Mouse (Mus musculus) brain, embryonic 14.5 days (tissue): ENCODE data around the gene Csf3. TPM values are rescaled to one million over a fixed set of nuclear protein-coding genes. Genes with fewer than 3 reads are reported as not detected.
"Not testable (repeated sequence)": the region's sequence is repeated elsewhere in the genome, so short reads cannot be mapped to it uniquely, and the experiment has no call there.

ENCODE experiments used
- DNase-seq: peaks from one replicate; pipeline ENCODE4 v3.0.0-alpha.2; 2011; ENCODE audit warnings: low read depth
- CTCF ChIP-seq: fragments of 200-500 bp; IDR thresholded peaks from 2 replicates; pipeline ENCODE4 v1.5.1; 2012; ENCODE audit warnings: inconsistent platforms, mild to moderate bottlenecking, moderate library complexity, borderline replicate concordance; ENCODE audit not compliant: insufficient read depth, insufficient read length; ENCODE audit errors: extremely low read depth
- POLR2A ChIP-seq: fragments of 200-500 bp; IDR thresholded peaks from 2 replicates; pipeline ENCODE4 v1.6.1; 2012; ENCODE audit warnings: mild to moderate bottlenecking, inconsistent platforms, borderline replicate concordance; ENCODE audit not compliant: poor library complexity, insufficient read depth, insufficient read length, severe bottlenecking; ENCODE audit errors: extremely low read depth
- polyA plus RNA-seq: library from polyadenylated mRNA; depleted of rRNA; stranded (reverse); fragments of >200 nt; gene quantifications from 2 replicates; pipeline ENCODE4 v1.2.3, GENCODE M21; 2012; rRNA removed

Csf3 gene
- polyA plus RNA-seq: 0.10 TPM in 1 of 2 replicates, not detected in the other

- TF ChIP-seq CTCF: no peak
- no peak for TF ChIP-seq POLR2A
- no peak for DNase-seq
Measured at GRCm38 (mm10) chr11:98701213-98701670, at the start of gene Csf3. Gene Csf3 (plus strand): TSS chr11:98701263.

GRCm38 (mm10) chr11:98655076-98655475 lies 46.0 kb upstream of the Csf3 start:
- TF ChIP-seq CTCF: peak; percentile 52; the same call in 1 of the 2 replicates
- DNase-seq: peak; percentile 31

DNA sequence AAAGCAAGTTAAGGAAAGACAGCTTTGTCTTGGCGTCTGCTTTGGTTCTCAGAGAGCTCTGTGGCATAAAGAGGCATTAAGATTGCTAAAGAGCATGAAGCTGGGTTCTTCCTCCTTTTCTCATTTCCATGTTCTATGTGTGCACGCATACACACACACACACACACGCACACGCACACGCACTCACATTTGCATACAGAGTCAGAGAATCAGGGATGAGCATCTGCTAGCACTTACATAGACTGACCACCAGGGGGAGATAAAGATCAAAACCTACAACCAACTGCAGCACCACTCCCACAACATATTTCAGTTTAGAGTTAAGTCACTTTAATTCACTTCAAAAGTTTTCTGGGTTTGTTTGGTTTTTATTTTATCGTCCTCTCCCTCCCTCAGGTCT lies 40.5 kb upstream of the Csf3 start:
- DNase-seq: peak; percentile 89
- no peak for TF ChIP-seq POLR2A
- peak; percentile 70; the same call in 1 of the 2 replicates for TF ChIP-seq CTCF

DNA sequence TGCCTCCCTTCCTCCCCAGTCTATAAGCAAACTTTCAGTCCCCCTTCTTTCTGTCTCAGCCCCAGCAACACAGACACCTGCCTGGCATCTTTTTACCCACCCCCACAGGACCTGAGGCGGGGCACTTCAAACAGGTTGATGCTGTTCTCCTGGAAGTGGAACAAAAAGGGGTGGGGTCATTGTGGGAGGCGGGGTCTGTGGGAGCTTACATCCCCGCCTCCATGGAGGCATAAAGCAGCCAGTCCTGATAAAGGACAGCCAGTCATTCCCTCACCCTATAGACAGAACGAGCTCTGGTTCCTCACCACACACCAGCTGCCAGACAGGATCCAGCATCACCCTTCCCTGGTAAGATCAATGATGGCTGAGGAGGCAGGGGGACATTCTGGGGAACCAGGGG lies 37.0 kb upstream of the Csf3 start, which contains the start of gene Gsdma:
Gene Gsdma (plus strand): TSS at position 261 of the 400 bp plus-strand sequence.
- TF ChIP-seq POLR2A (no peak), CTCF (no peak)
- DNase-seq: no peak

DNA sequence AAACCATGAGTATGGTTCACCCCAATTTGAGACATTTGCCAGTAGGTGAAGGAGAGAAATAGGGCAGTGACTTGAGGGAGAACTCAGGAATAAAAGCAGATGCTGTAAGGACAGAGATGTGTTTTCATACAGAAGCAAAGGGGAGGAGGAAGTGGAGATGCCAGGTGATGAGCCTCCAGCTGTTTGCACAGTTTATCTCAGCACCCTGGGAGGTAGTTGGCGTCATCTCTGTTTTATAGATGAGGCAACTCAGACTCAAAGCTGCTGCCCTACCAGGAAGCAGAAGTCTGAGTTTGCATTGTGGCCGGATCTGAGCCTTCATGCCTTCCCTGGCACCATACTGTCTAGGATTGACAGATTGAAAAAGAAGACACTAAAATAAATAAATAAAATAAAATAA lies 32.1 kb upstream of the Csf3 start:
- no peak for DNase-seq

DNA sequence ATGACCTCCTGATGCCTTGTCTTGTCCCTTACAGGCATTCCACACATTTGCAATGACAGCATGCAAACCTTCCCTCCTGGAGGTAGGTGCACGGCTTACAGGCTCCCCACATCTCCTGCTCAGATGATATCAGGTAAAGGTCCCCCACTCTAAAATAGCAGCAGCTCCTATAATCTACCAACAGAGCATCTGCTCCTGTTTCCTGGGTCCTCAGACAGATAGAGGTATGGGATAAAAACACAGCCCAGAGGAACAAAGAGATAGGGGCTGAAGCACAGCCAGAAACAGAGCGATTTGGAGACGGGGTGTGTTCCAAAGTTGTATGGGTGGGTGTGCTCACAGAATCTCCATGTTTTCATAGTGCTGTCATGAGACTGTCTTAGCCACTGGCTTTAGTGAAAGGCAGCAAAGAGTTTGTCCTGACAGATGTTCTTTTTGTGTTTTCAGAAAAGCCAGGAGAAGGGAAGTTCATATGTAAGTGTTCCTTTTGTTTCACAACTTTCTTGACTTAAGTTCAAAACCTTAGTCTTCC lies 29.7 kb upstream of the Csf3 start:
- no peak for TF ChIP-seq POLR2A
- no peak for TF ChIP-seq CTCF
- DNase-seq: no peak

More for the DNA sequence above, 32.1 kb upstream of the Csf3 start:
- no peak for TF ChIP-seq CTCF
- no peak for TF ChIP-seq POLR2A

DNA sequence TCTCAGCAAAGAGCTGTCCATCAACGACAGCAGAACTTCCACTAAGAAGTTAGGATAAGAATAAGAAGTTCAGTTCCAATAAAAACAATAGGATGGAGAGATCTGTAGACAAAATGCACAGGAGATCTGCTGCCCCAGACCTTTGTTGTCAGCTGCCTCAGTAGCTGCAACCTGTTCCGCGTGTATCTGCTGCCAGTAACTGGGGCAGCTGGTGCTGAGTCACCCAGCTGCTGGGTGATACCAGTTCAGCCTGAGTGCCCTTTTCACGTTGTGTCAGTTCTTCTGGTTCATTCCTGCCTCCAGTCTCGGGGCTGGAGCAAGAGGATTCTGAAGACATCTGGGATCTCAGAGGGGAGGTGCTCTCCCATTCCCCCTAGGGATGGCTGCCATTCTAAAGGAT lies 29.2 kb upstream of the Csf3 start:
- DNase-seq: no peak
- TF ChIP-seq CTCF: no peak

- no peak for TF ChIP-seq POLR2A
- no peak for TF ChIP-seq CTCF
- no peak for DNase-seq
Measured at GRCm38 (mm10) chr11:98672482-98672881, 28.6 kb upstream of the Csf3 start.

- peak; percentile 67 for DNase-seq
- TF ChIP-seq CTCF: 0 out of 2 replicates have a peak, but pooled peaks have one; percentile 27
Measured at GRCm38 (mm10) chr11:98673136-98673535, 27.9 kb upstream of the Csf3 start.

GRCm38 (mm10) chr11:98675829-98676363 lies 25.2 kb upstream of the Csf3 start:
- DNase-seq: no peak
- TF ChIP-seq CTCF (no peak), POLR2A (no peak)

- TF ChIP-seq CTCF (no peak), POLR2A (no peak)
- DNase-seq: no peak
Measured at GRCm38 (mm10) chr11:98680023-98680422, 21.0 kb upstream of the Csf3 start.

- not testable (repeated sequence) for DNase-seq
Measured at GRCm38 (mm10) chr11:98680595-98680994, 20.5 kb upstream of the Csf3 start.

DNA sequence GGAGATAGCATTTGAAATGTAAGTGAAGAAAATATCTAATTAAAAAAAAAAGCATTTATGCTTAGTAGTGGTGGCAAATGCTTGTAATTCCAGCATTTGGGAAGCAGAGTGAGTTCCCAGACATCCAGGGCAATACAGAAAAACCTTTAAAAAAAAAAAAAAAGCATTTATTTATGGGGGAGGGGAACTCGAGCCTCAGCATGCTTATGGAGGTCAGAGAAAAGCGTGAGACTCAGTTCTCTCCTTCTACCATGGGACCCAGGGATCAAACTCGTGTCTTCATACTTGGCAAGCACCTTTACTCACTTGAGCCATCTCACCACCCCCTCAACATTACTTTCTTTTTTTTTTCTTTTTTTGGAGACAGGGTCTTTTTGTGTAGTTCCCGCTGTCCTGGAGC lies 19.9 kb upstream of the Csf3 start:
- TF ChIP-seq POLR2A (no peak), CTCF (no peak)
- no peak for DNase-seq
